Mouse (Mus musculus): Measurements from ENCODE around the gene Cpn1. TPM values are rescaled to one million over a fixed set of nuclear protein-coding genes. Genes with fewer than 3 reads are reported as not detected.

Cpn1 gene
- polyA plus RNA-seq, 1 experiment, result not detected

DNA sequence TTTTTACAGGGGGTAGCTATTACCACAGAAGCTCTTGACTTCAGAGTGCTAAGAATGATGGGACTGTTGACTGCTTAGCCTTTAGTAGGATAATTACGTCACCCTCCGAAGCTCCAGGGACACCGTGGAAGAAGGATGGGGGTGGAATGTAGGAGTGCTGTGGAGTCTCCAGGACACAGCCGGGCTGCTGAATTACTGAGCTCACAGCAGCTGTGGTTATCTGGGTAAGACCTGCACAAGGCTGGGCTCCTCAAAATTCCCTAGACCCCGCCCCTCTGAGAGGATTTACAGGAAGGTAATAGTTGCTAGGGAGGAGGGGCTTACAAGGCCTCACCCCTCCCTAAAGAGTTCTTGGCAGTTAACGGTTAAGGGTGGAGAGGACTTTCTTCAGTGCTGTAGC is 9.7 kb downstream of the Cpn1 start:
- no peak for TF ChIP-seq CTCF (IDR thresholded peaks at IDR 0.05; ENCODE audit: control insufficient read depth, insufficient read depth, low read length)
- TF ChIP-seq POLR2A (IDR thresholded peaks at IDR 0.05; ENCODE audit: borderline replicate concordance, control insufficient read depth, low read depth, low read length), result no peak
- Histone ChIP-seq H3K4me3 (replicated peaks; ENCODE audit: control insufficient read depth, low read depth, low read length) (no peak overlapping the region), H3K27ac (ENCODE audit: control insufficient read depth, insufficient read depth, low read depth, low read length, poor library complexity) (no peak overlapping the region), H3K4me1 (ENCODE audit: control insufficient read depth, insufficient read depth, low read length) (no peaks in the 10 kb centered on the region)
- 74% methylated on average over 6 of the region's 6 CpGs for WGBS

GRCm38 (mm10) chr19:43974221-43974620 is 12.1 kb downstream of the Cpn1 start:
- Histone ChIP-seq H3K4me3 (replicated peaks; ENCODE audit: control insufficient read depth, low read depth, low read length) (no peak overlapping the region), H3K4me1 (ENCODE audit: control insufficient read depth, insufficient read depth, low read length) (no peaks in the 10 kb centered on the region), H3K27ac (ENCODE audit: control insufficient read depth, insufficient read depth, low read depth, low read length, poor library complexity) (no peak overlapping the region)
- no peak for TF ChIP-seq POLR2A (IDR thresholded peaks at IDR 0.05; ENCODE audit: borderline replicate concordance, control insufficient read depth, low read depth, low read length)
- TF ChIP-seq CTCF (IDR thresholded peaks at IDR 0.05; ENCODE audit: control insufficient read depth, insufficient read depth, low read length), result no peak
- WGBS, result 77% methylated on average over 6 of the region's 6 CpGs

- Histone ChIP-seq H3K4me1 (ENCODE audit: control insufficient read depth, insufficient read depth, low read length) (no peaks in the 10 kb centered on the region), H3K4me3 (replicated peaks; ENCODE audit: control insufficient read depth, low read depth, low read length) (no peak overlapping the region), H3K27ac (ENCODE audit: control insufficient read depth, insufficient read depth, low read depth, low read length, poor library complexity) (no peak overlapping the region)
- TF ChIP-seq POLR2A (IDR thresholded peaks at IDR 0.05; ENCODE audit: borderline replicate concordance, control insufficient read depth, low read depth, low read length), result no peak
- no peak for TF ChIP-seq CTCF (IDR thresholded peaks at IDR 0.05; ENCODE audit: control insufficient read depth, insufficient read depth, low read length)
- 69% methylated on average over 9 of the region's 9 CpGs for WGBS
These were observed 12.6 kb downstream of the Cpn1 start for GRCm38 (mm10) chr19:43973711-43974110.

GRCm38 (mm10) chr19:43972129-43972528 is 14.2 kb downstream of the Cpn1 start:
- Histone ChIP-seq H3K27ac (ENCODE audit: control insufficient read depth, insufficient read depth, low read depth, low read length, poor library complexity) (no peak overlapping the region), H3K4me3 (replicated peaks; ENCODE audit: control insufficient read depth, low read depth, low read length) (no peak overlapping the region), H3K4me1 (ENCODE audit: control insufficient read depth, insufficient read depth, low read length) (no peaks in the 10 kb centered on the region)
- TF ChIP-seq POLR2A (IDR thresholded peaks at IDR 0.05; ENCODE audit: borderline replicate concordance, control insufficient read depth, low read depth, low read length) (no peak), CTCF (IDR thresholded peaks at IDR 0.05; ENCODE audit: control insufficient read depth, insufficient read depth, low read length) (no peak)
- 87% methylated on average over 8 of the region's 8 CpGs for WGBS

DNA sequence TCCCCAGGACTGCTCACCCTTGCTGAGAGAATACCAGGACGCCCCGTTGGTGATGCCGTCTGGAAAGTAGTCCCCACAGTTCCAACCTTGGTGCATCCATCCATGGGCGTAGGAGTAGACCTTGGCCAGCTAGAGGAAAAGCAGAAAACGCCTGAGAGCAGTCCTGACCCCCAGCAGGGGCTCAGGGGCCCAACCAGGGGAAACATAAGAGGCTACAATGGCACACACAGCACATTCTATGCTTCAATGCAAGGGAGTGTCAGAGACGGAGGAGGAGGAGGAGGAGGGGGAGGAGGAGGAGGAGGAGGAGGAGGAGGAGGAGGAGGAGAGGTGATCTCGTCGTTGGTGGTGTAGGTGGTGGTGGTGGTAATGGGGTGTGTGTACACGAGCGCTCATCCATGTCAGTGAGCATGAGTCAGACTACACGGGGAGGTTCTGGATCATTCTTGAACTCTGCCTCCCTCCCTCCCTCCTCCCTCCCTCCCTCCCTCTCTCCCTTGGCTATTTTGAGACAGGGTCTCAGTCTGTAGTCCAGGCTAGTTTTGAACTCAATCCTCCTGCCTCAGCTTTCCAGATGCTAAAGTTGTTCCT is 17.8 kb downstream of the Cpn1 start:
- no peak for TF ChIP-seq POLR2A (IDR thresholded peaks at IDR 0.05; ENCODE audit: borderline replicate concordance, control insufficient read depth, low read depth, low read length)
- no peak for TF ChIP-seq CTCF (IDR thresholded peaks at IDR 0.05; ENCODE audit: control insufficient read depth, insufficient read depth, low read length)
- WGBS, result 67% methylated on average over 10 of the region's 11 CpGs
- Histone ChIP-seq H3K4me1 (ENCODE audit: control insufficient read depth, insufficient read depth, low read length) (no peaks in the 10 kb centered on the region), H3K27ac (ENCODE audit: control insufficient read depth, insufficient read depth, low read depth, low read length, poor library complexity) (no peak overlapping the region), H3K4me3 (replicated peaks; ENCODE audit: control insufficient read depth, low read depth, low read length) (no peak overlapping the region)

DNA sequence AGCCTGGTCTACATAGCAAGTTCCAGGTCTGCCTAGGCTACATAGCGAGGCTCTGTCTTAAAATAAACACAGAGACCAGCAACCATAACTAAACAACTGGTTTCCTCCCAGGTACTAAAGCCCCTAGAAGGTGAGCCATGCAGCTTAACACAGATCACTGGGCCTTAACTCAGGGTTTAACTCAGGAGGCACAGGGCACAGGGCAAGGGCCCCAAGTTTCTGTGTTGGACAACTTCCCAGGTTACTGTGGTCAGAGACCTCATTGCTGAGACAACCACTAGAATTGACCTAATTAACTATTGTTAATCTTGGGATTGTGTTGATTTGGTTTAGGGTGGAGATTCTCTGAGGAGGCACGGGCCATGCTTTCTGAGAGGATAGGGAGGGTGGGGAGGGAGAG is 19.9 kb downstream of the Cpn1 start:
- no peaks in the 10 kb centered on the region for H3K4me1 ChIP-seq (ENCODE audit: control insufficient read depth, insufficient read depth, low read length)
- H3K4me3 ChIP-seq (replicated peaks; ENCODE audit: control insufficient read depth, low read depth, low read length), result no peak overlapping the region
- WGBS, result 76% methylated on average over 2 of the region's 2 CpGs
- TF ChIP-seq CTCF (IDR thresholded peaks at IDR 0.05; ENCODE audit: control insufficient read depth, insufficient read depth, low read length) (no peak), POLR2A (IDR thresholded peaks at IDR 0.05; ENCODE audit: borderline replicate concordance, control insufficient read depth, low read depth, low read length) (no peak)
- H3K27ac ChIP-seq (ENCODE audit: control insufficient read depth, insufficient read depth, low read depth, low read length, poor library complexity), result no peak overlapping the region

DNA sequence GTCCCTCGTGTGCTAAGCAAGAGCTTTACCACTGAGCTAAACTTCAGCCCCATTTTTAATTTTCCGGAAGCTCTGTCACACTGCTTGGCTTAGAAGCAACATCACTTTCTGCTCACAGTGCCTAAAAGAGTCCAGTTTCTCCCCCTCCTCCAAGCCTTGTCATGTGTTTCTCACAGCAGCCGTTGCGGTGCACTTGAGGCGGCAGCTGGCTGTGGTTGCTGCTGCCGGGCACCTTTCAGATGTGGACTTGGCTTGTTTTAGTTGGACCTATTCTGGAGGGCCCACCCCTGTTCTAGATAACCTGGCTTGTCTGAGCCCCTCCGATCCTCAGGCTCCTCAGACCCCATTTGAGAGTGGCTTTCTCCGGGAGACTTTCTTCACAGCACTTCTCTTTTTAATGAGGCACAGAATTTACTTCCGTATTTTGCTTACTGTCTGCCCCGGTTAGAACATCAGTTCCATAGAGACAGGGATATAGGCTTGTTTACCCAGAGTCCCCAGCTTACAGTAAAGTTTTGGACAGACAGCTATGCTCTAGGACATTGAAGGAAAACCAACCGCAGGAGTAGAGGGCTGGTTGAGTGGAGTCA is 20.8 kb downstream of the Cpn1 start:
- peak overlapping the region; percentile 72 for H3K27ac ChIP-seq (ENCODE audit: control insufficient read depth, insufficient read depth, low read depth, low read length, poor library complexity)

GRCm38 (mm10) chr19:43962795-43963194 is 23.6 kb downstream of the Cpn1 start:
- Histone ChIP-seq H3K27ac (ENCODE audit: control insufficient read depth, insufficient read depth, low read depth, low read length, poor library complexity) (no peak overlapping the region), H3K4me3 (replicated peaks; ENCODE audit: control insufficient read depth, low read depth, low read length) (no peak overlapping the region), H3K4me1 (ENCODE audit: control insufficient read depth, insufficient read depth, low read length) (no peaks in the 10 kb centered on the region)
- WGBS, result 74% methylated on average over 9 of the region's 9 CpGs
- no peak for TF ChIP-seq POLR2A (IDR thresholded peaks at IDR 0.05; ENCODE audit: borderline replicate concordance, control insufficient read depth, low read depth, low read length)
- no peak for TF ChIP-seq CTCF (IDR thresholded peaks at IDR 0.05; ENCODE audit: control insufficient read depth, insufficient read depth, low read length)

More for the DNA sequence above, 20.8 kb downstream of the Cpn1 start:
- TF ChIP-seq CTCF (IDR thresholded peaks at IDR 0.05; ENCODE audit: control insufficient read depth, insufficient read depth, low read length) (no peak), POLR2A (IDR thresholded peaks at IDR 0.05; ENCODE audit: borderline replicate concordance, control insufficient read depth, low read depth, low read length) (no peak; the same call in 1 of the 2 replicates)
- H3K4me1 ChIP-seq (ENCODE audit: control insufficient read depth, insufficient read depth, low read length), result no peaks in the 10 kb centered on the region
- H3K4me3 ChIP-seq (replicated peaks; ENCODE audit: control insufficient read depth, low read depth, low read length), result peak overlapping the region; percentile 47
- WGBS, result 23% methylated on average over 11 of the region's 11 CpGs
